Mouse (Mus musculus) G1E-ER4 (cell line): Measurements from ENCODE around the gene Itgav. TPM values are rescaled to one million over a fixed set of nuclear protein-coding genes. Genes with fewer than 3 reads are reported as not detected.

Experiments
- GATA1 ChIP-seq: IDR thresholded peaks from one replicate; pipeline ENCODE4 v1.8.0; 2012; ENCODE audit warnings: low read length, inconsistent platforms
- polyA plus RNA-seq: library from polyadenylated mRNA; stranded (reverse); fragments of >175 nt; gene quantifications from 2 replicates; pipeline ENCODE4 v1.2.3, GENCODE M21; 2012

Itgav gene
- 15.5 and 18.9 TPM in 2 replicates for polyA plus RNA-seq

DNA sequence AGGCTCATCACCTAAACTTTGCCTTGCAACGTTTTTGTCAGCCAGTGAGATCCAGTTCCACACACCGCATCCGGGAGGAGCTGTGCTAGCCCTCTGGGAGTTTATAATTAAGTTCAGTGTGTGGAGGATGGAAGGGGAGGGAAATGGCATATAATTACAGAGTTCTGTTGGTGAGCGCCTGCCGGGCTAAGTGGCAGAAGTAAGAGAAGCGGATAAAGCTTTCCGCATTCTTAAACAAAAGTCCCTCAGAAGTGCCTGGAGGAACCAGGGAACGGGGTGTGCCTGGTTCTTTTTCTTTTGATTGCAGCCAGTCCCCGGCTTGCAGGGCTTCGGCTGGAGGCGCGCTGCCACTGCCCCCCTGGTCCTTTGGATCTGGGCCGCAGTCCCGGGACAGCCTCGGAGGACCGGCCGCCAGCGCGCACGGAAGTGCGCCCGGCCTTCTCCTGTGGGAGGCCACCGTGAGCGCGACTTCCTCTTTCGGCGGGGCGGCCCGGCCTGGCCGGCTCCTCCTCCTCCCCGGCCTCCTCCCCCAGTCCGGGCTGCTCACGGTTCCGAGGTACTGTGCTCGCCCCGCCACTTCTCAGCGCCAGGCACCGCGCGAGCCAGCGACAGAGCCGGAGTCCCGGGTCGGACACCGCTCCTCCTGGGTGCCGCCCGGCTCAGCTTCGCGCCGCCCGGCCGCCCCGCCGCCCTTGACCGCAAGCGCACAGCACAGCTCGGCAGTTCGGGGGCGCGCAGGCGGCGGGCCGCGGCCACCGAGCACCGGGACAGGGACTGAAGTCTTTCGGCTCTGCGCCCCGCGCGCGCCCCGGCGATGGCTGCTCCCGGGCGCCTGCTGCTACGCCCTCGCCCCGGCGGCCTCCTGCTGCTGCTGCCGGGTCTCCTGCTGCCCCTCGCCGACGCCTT lies at the start of gene Itgav:
Itgav (plus strand) TSS at position 477 of the 906 bp plus-strand sequence.
- no peak for TF ChIP-seq GATA1

DNA sequence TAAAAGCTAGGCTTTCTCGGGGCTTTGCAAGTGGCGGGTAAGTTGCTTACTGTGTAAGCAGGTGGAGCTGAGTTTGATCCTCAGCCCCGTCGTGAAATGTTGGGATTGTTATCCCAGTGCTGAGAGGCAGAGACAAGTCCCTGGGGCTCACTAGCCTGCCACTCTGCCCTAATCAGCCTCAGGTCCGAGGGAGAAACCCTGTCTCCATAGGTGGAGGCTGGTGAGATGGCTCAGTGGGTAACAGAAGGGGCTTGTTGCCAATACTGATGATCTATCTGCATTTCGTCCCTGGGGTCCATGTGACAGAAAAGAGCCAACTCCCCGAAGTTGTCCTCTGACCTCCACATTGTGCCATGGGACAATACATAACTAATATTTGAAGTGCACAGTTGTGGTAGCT lies 49.8 kb upstream of the Itgav start:
- no peak for TF ChIP-seq GATA1

DNA sequence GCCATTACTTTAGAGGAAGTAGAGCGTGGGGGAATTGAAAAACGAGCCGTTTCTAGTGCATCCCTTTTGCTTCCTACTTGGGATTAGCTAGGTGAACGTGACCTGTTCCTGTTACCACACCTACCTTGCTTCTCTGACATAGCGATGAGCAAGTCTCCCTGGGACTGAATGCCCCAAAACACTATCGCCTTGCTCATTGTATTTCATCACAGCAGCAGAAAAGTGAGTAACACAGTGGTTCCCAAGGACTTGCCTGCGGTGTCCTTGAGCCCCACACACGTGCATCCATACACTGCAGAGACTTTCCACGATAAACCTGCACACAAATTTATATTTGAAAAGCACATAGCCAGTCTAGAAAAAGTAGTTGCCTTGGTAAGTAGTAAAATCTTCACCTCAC lies 49.3 kb upstream of the Itgav start:
- TF ChIP-seq GATA1 = no peak

DNA sequence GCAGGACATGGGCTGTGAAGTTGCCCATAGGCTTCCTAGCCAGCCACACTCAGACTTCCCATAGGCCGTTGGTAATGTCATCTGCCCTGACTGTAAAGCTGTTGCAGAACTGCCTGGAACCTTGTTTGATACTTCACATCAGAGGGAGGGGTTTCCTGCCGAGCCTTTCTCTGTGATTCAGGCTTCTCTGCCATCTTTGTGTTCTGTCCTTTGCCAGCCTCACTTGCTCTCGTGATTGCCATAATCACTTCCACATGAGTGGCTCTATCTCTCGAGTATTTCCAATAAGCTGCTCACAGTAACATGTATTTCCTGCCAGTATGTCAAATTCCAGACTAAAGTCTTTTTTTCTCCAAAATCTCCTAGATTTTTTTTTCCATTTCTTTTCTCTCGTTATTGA lies 48.5 kb upstream of the Itgav start:
- TF ChIP-seq GATA1 = no peak

DNA sequence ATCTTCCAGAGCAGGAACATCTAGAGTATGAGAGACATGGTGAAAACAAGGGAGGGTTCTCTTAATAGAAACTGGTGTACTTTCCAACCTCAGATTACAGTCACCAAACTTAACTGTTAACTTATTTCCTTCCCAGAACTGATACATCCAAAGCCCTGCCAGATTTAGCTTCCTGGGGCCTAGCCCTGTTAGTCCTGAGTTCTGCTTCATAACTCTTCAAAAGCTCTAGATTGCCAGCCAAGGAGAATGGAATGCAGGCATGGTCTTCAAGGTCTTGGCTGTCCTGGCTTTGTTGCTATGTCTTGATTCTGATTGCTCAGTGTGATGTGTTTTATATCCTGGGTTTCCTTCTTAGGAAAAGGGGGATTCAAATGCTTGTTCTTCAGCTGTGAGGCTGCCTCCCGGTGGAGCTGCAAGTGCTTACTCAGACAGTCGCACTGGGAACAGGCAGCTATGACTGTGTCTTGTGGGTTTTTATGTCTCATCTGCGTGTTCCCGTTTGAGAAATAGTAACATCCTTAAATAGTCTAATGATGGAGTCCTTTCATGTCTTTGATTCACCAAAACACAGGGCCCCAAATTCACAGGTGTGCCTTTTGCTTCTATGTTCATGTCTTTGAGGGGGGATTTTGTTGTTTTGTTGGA lies 47.8 kb upstream of the Itgav start:
- no peak for TF ChIP-seq GATA1

DNA sequence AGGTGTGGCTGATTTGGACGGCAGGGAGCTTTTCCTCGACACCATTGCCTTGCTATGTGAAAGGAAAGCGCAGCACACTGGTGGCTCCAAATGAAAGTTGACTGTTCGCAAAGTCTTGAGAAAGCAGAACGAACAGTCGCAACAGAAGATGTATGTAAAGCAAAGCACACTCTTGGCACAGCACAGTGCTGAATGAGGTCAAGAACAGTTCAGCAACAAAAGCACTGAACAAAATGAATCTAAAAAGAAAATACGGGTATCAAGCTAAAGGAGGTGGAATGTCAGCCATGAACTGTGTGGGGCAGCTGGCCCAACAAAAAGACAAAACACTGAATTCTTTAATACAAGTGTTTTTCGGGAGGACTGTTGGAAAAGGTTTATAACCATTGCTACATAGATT lies 42.9 kb upstream of the Itgav start:
- TF ChIP-seq GATA1 = no peak

DNA sequence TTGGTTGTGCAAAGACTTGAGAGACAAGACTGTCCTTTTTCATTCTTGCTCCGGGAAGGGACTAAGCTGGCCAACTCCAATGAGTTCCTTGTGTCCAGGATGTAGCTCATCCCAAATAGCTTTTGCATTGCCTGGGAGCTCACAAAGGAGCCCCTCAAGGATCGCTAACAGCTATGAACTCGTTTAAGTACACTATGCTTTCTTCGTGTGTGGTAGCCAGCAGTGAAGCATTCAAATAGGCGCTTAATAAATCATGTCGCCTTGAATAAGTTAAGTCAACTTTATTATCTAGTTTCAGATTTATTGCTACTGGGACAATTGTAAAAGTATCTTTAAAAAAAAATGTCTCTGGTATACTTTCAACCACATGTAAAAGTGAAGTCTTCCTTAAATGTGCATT lies 42.4 kb upstream of the Itgav start:
- no peak for TF ChIP-seq GATA1

DNA sequence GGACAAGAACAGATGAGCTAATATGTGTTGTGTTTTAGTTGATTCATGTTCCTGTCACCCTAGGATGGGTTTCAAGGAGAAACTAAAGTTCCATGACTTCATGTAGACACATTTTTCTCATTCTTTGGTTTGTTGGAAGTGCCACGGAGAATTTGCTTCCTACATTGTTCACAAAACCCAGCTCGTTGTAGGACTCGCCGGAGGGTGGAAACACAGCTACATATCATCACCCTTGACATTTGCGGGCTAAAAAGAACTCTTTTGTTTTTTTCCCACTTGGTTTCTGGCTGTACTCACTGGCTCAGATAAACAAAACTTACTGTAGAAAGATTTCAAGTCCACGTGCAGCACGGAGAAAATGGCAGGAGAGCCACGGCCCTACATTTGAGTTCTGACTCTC lies 41.9 kb upstream of the Itgav start:
- TF ChIP-seq GATA1 = no peak

DNA sequence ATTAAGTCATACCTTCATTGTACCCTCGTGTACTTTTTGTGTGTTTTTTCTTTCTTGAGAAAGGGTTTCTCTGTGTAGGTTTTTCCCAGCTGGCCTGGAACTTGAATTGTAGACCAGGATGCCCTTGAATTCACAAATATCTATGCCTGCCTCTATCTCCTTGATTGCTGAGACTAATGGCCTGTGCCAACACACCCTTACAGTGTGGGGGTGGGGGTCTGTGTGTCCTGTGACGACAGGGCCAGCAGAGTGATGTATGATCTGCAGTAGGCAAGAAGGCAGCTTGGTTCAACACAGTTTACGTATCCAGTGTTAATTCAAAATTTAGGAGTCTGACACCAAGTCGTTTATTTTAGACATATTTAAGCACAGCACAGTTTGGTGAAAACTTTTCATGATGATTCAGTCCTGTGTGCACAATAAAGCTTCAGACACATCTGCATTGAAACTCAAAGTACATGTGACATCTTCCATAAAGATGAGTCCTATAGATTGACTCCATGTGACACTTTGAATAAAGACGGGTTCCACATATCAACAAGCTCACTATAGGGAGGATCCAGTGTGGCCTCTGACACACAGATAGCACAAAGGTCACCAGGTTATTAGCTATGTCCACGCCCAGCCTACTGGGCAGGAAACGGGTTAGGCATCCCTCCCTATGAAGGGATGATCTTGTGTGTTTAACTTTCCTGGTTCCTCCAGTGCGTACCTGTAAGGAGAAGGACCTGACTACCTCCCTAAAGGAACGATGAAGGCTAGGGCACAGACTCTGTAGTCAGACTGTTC lies 40.3 kb upstream of the Itgav start:
- no peak for TF ChIP-seq GATA1

DNA sequence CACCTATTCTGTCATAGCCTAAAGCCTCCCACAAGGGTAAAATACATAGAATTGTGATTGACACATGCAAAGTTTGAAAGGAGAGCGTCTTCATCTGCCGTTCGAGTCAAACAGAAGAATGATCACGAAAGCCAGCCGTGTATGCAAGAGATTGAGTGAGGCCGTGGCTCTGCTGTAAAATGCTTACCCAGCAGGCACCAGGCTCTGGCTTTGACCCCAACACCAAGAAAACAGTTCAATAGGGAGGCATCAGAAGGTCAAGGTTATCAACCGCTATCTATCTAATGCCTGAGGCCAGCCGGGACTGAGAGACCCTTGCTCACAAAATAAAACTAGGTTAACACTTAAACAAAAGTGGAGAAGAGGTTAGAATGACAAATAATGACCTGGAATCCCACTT lies 39.5 kb upstream of the Itgav start:
- no peak for TF ChIP-seq GATA1

DNA sequence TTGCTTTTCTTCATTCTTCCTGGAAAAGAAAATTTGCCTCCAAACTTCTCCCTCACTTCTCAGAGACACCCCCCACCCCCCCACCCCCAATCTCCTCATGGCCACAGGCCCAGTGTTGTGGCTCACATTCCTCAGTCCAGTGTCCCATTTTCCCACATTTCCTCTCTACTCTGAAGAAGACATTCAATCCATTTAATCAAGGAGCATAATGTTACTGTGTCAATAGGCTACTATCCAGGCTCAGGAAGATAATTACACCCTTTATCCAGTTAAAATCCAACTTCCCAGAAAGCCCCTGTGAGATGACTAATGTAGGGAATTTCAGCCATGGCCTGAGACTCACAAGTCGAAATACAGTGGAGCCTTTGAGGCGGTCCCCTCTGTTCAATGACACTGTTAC lies 33.8 kb upstream of the Itgav start:
- TF ChIP-seq GATA1 = no peak

DNA sequence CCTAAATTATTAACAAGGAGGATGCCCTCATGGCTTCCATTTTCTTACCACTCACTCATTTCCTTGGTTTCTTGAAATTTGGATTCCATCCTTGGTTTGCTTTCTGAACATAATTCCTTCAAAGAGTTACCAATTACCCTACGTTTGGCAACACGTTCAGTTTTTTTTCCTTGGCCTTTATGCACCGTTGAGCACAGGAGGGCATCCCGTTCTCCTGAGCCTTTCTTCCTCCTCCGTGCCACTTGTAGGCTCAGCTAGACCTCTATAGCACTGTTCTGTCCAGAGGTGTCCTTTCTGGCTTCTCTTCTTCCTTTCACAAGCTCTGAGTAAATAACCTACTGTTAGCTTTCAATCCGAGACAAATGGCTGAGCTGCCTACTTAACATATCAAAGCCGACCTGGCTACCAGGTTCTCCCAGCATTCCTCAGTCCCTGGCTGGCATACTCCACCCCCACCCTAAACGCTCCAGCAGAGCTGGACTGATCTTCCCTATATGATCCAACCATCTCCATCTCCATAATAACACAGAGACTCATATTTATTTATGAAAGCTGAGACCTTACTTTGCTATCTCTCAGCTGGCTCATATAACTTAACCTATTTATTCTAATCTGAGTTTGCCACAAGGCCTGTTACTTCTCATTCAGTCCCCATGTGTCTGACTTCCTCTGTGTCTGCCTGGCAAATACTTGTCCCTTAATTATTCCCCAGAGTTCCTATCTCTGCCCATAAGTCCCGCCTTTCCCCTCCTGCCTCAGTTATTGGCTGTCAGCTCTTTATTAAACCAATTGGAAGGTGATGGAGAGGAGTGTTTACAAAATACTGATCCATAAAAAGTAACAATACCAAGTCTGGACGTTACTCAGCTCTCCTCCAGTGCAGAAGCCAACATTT lies 31.3 kb upstream of the Itgav start:
- TF ChIP-seq GATA1 = no peak

DNA sequence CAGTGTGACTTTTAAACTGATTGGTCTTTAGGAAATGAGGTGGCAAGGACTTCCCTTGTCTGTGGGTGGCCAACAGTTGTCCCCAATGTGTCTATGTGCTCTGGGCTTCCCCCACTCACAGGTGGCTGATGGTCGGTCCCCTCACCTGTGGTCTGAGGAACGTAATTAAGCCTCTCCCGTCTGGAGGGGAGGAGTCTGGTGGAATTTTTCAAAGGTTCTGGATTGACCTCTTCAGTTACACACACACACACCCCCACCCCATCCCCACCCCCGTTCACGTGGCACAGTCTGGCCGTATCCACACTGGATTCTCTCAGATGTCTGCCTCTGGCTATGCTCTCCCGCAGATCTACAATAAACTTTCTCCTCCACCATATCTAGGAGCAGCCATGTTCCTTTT lies 30.1 kb upstream of the Itgav start:
- TF ChIP-seq GATA1 = no peak

DNA sequence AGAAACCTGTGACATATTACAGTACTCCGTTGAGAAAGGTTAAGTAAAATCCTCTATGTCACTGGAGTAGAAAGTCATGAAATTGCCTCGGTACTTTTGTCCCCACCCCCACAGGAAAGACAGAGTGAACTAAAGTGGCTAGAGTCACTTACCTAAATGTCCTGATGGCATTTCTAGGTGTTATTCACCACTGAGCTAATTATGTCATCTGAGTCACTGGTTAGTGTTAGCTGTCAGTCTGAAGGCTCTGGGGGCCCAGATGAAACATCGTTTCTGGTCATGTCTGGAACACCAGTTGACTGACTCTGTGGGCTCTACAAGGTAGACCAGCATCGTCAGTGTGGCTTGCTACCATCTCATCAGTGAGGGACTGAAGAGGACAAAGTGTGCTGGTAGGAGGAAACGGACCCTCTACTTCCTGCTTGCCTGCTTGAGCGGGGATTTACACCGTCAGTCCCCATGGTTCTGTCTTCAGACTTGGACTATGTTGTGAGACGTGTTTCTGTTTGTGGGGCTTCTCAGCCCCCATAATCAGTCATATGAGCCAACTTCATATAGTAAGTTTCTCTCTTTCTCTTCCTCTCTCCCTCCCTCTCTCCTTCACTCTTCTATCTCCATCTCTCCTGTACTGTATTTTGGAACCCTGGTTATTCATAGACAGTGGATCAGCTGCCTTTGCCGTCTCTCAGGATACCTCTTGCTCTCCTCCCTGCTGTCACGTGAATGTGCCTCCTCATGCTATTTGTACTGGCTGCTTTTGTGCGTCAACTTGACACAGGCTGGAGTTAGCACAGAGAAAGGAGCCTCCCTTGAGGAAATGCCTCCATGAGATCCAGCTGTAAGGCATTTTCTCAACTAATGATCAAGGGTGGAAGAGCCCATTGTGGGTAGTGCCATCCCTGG lies 28.6 kb upstream of the Itgav start:
- TF ChIP-seq GATA1 = no peak
